Comparison of ENCODE assay signal across 8 mouse cellular contexts in the genomic region with DNA sequence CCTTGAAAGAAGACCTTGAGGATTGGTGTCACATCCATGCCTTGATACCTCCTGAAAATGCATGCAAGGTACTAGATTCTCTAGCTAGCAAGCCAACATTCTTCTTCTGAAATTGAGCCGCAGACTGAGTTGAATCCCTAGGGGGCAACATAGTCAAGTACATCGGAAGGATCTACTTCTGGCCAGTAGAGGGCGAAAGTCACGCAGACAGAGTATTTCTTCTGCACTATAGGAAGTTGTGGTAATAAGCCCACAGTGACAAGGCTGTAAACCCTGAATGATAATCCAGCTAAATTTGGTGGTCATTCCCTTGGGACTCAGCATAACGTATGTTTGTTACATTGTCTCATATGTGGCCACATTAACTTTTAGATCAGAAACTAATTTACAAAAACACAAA. TPM values are rescaled to one million over a fixed set of nuclear protein-coding genes. Genes with fewer than 3 reads are reported as not detected.
A peak's percentile ranks its signal among the peaks of the same experiment; 100 is the strongest.
DNase-seq lines count a peak whose midpoint lies in the region; ATAC-seq lines count a peak whose summit lies in the region.

No protein-coding gene starts in this region.

- H3K27ac ChIP-seq in midbrain, embryonic 15.5 days: no peak overlapping the region

- H3K4me1 ChIP-seq in midbrain, embryonic 15.5 days: no peaks in the 10 kb centered on the region

- ATAC-seq in granulocyte monocyte progenitor cell, adult 5-6 weeks (replicated peaks; ENCODE audit: poor library complexity, severe bottlenecking): peak; percentile 75
- peak; percentile 52; the same call in 1 of the 2 replicates for ATAC-seq in midbrain, embryonic 15.5 days (replicated peaks)

- intact Hi-C loops in left cerebral cortex, postnatal 4 days (cut with DNase I): loop anchor here (2.0 to 10.0 kb wide), 3 partner anchors 91 to 209 kb away; no protein-coding TSS in a partner anchor

- H3K36me3 ChIP-seq in midbrain, embryonic 15.5 days (replicated peaks): no peaks in the 10 kb centered on the region

- H3K4me2 ChIP-seq in midbrain, embryonic 15.5 days: no peak overlapping the region

- DNase-seq in urinary bladder, postnatal 25 days (ENCODE audit: low spot score): peak; percentile 56
- DNase-seq in urinary bladder, adult 2 months (ENCODE audit: low spot score): no peak
- peak; percentile 92 for DNase-seq in embryo, embryonic 10 days (ENCODE audit: low spot score)
- DNase-seq in kidney, adult 18-20 months: peak; percentile 72
- DNase-seq in left cerebral cortex, postnatal 4 days: peak; percentile 67
- peak; percentile 30 to 65 for DNase-seq in spleen, postnatal 14 days (ENCODE audit: low spot score in 2 of 2)

- H3K9ac ChIP-seq in midbrain, embryonic 15.5 days: no peak overlapping the region

- H3K9me3 ChIP-seq in midbrain, embryonic 15.5 days: no peaks in the 10 kb centered on the region

- WGBS in midbrain, embryonic 15.5 days: under 1% methylated on average over 5 of the region's 5 CpGs

- no peaks in the 10 kb centered on the region for H3K27me3 ChIP-seq in midbrain, embryonic 15.5 days (replicated peaks)

- H3K4me3 ChIP-seq in midbrain, embryonic 15.5 days: no peak overlapping the region

RNA-seq across cellular contexts. Expression of a gene that starts 45.3 kb away (rescaled TPM):
- polyA plus RNA-seq in urinary bladder, adult 2 months (2012; rRNA removed): 51.0 and 51.8 TPM in 2 replicates
- total RNA-seq in granulocyte monocyte progenitor cell, adult 5-6 weeks (2014; fragmentation: Nextera tagmentation): 29.5 and 33.9 TPM in 2 replicates
- 26.9 and 28.8 TPM in 2 replicates for total RNA-seq in granulocyte monocyte progenitor cell, adult 5-6 weeks (2017)
- total RNA-seq in left cerebral cortex, postnatal 4 days (2021): 10 to 100 TPM; 10.2 to 10.4 TPM
- 6.9 and 7.9 TPM in 2 replicates for polyA plus RNA-seq in midbrain, embryonic 15.5 days (2015; fragmentation: Nextera tagmentation; extraction: Ambion mirVana)
